Mouse (Mus musculus): ENCODE data around the gene Rpl12.

- TF ChIP-seq GATA1 (IDR thresholded peaks at IDR 0.05; ENCODE audit: borderline replicate concordance, low read length) (no peak), FLI1 (IDR thresholded peaks at IDR 0.05; ENCODE audit: low read length) (no peak)
Measured at GRCm38 (mm10) chr2:32927624-32928234, 33.6 kb upstream of the Rpl12 start.

Data from megakaryocyte, embryonic 14.5 days (primary cell).